Mouse (Mus musculus): ENCODE measurements around the gene Ano1. TPM values are rescaled to one million over a fixed set of nuclear protein-coding genes. Genes with fewer than 3 reads are reported as not detected.

The Ano1 gene
- polyA plus RNA-seq, 1 experiment from 2014 or later: 9.0 TPM

DNA sequence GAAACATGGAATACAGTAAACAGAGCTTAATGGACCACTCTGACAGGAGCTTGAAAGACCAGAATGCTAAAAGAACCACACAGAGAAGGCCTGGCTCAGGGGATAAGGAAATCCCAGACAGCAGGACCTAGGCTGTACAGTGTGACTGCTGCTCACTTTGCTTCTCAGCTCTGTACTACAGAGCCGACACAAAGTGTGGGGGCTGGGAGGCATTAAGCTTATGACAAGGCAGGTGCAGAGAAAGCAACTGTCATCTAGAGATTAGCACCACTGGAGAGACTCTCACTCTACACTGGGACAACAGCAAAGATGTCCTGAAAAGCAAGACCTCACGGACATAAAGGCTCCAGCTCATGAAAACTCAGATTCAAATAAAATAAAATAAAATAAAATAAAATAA lies 212.6 kb downstream of the Ano1 start:
- H3K4me2 ChIP-seq (replicated peaks; ENCODE audit: low read depth): no peak overlapping the region
- no peak for TF ChIP-seq CTCF (IDR thresholded peaks at IDR 0.05; ENCODE audit: low read depth)
- WGBS: 84% methylated on average over 2 of the region's 2 CpGs

More for the DNA sequence above, 212.6 kb downstream of the Ano1 start:
- ATAC-seq: no peak
- H3K4me1 ChIP-seq (replicated peaks; ENCODE audit: control insufficient read depth, insufficient read depth, low read length): no peaks in the 10 kb centered on the region
- H3K27ac ChIP-seq (ENCODE audit: low read depth, low read length): no peak overlapping the region
- no peak overlapping the region for H3K4me3 ChIP-seq (ENCODE audit: low read depth, low read length)
- no peaks in the 10 kb centered on the region for H3K9me3 ChIP-seq (ENCODE audit: control insufficient read depth)
- no peaks in the 10 kb centered on the region for H3K27me3 ChIP-seq (replicated peaks; ENCODE audit: control insufficient read depth, insufficient read depth, low read length)
- H3K9ac ChIP-seq (ENCODE audit: low read depth, low read length): no peak overlapping the region
- H3K36me3 ChIP-seq (ENCODE audit: control insufficient read depth, insufficient read depth): no peaks in the 10 kb centered on the region; the same call in 1 of the 2 replicates

Other genes starting within 250 kb of the Ano1 start
- 15.2 and 17.2 TPM in 2 replicates for gene Ppfia1, start 198.2 kb downstream of the Ano1 start, polyA plus RNA-seq (2015; fragmentation: Nextera tagmentation; extraction: Ambion mirVana)
- 12.5 and 13.4 TPM in 2 replicates for gene Fadd, start 169.5 kb downstream of the Ano1 start, polyA plus RNA-seq (2015; fragmentation: Nextera tagmentation; extraction: Ambion mirVana)
- not detected in 2 replicates for gene Fgf3, start 86.1 kb upstream of the Ano1 start, polyA plus RNA-seq (2015; fragmentation: Nextera tagmentation; extraction: Ambion mirVana)
- not detected in 2 replicates for gene Fgf4, start 95.4 kb upstream of the Ano1 start, polyA plus RNA-seq (2015; fragmentation: Nextera tagmentation; extraction: Ambion mirVana)
- 51.7 and 76.9 TPM in 2 replicates for gene Fgf15, start 144.6 kb upstream of the Ano1 start, polyA plus RNA-seq (2015; fragmentation: Nextera tagmentation; extraction: Ambion mirVana)
- gene LTO1, start 163.1 kb upstream of the Ano1 start, polyA plus RNA-seq (2015; fragmentation: Nextera tagmentation; extraction: Ambion mirVana): 16.2 and 21.1 TPM in 2 replicates
- 41.5 and 42.9 TPM in 2 replicates for gene Ccnd1, start 188.0 kb upstream of the Ano1 start, polyA plus RNA-seq (2015; fragmentation: Nextera tagmentation; extraction: Ambion mirVana)